Mouse (Mus musculus) ES-CJ7 (cell line): ENCODE measurements at regions not wholly inside any gene's neighbourhood (a gene's known extent, or its start where the extent isn't known, plus 50 kb on each side); places are given as distances from the start of the nearest gene placed in this dataset.

Experiments
- DNase-seq: peaks from one replicate; pipeline ENCODE4 v3.0.0; 2011; ENCODE audit warnings: low read depth, low spot score

GRCm38 (mm10) chr3:139780054-139780453 is 574.6 kb downstream of the Stpg2 start:
- DNase-seq, result no peak

GRCm38 (mm10) chr3:139783406-139783805 is 577.9 kb downstream of the Stpg2 start:
- DNase-seq, result no peak

GRCm38 (mm10) chr3:139786510-139786909 is 581.0 kb downstream of the Stpg2 start:
- no peak for DNase-seq

GRCm38 (mm10) chr3:139788854-139789253 is 583.4 kb downstream of the Stpg2 start:
- no peak for DNase-seq

- no peak for DNase-seq
These were observed 591.2 kb downstream of the Stpg2 start for GRCm38 (mm10) chr3:139796685-139797084.

- DNase-seq, result no peak
These were observed 593.6 kb downstream of the Stpg2 start for GRCm38 (mm10) chr3:139799059-139799458.

- no peak for DNase-seq
These were observed 597.5 kb downstream of the Stpg2 start for GRCm38 (mm10) chr3:139802716-139803710.

- no peak for DNase-seq
These were observed 622.5 kb downstream of the Stpg2 start for GRCm38 (mm10) chr3:139828014-139828413.

GRCm38 (mm10) chr3:139828581-139828980 is 623.1 kb downstream of the Stpg2 start:
- DNase-seq, result no peak

- no peak for DNase-seq
These were observed 627.1 kb downstream of the Stpg2 start for GRCm38 (mm10) chr3:139832599-139832998.

- no peak for DNase-seq
These were observed 636.5 kb downstream of the Stpg2 start for GRCm38 (mm10) chr3:139842015-139842414.

GRCm38 (mm10) chr3:139842988-139843605 is 637.6 kb downstream of the Stpg2 start:
- no peak for DNase-seq

GRCm38 (mm10) chr3:139844443-139844842 is 638.9 kb downstream of the Stpg2 start:
- no peak for DNase-seq

GRCm38 (mm10) chr3:139847826-139848225 is 642.3 kb downstream of the Stpg2 start:
- no peak for DNase-seq

GRCm38 (mm10) chr3:139859966-139860635 is 654.6 kb downstream of the Stpg2 start:
- no peak for DNase-seq

- no peak for DNase-seq
These were observed 655.4 kb downstream of the Stpg2 start for GRCm38 (mm10) chr3:139860831-139861371.

- no peak for DNase-seq
These were observed 660.8 kb downstream of the Stpg2 start for GRCm38 (mm10) chr3:139866329-139866728.

GRCm38 (mm10) chr3:139867030-139867429 is 661.5 kb downstream of the Stpg2 start:
- peak; percentile 12 for DNase-seq

GRCm38 (mm10) chr3:139867499-139867898 is 662.0 kb downstream of the Stpg2 start:
- DNase-seq, result peak; percentile 5

- DNase-seq, result no peak
These were observed 664.3 kb downstream of the Stpg2 start for GRCm38 (mm10) chr3:139869779-139870178.

GRCm38 (mm10) chr3:139885942-139886860 is 680.7 kb downstream of the Stpg2 start:
- no peak for DNase-seq
